Mouse (Mus musculus) left cerebral cortex, postnatal 14 days (tissue): ENCODE measurements around the gene Xrcc2. TPM values are rescaled to one million over a fixed set of nuclear protein-coding genes. Genes with fewer than 3 reads are reported as not detected.
"Not testable (repeated sequence)": the region's sequence is repeated elsewhere in the genome, so short reads cannot be mapped to it uniquely, and the experiment has no call there.

Experiments used
- DNase-seq, 2 experiments: peaks; one replicate each; pipeline ENCODE4 v3.0.0; 2021 to 2022; ENCODE audit warnings: low spot score in 2 of 2, mixed read lengths in 1 of 2
- intact Hi-C: fragments of 180-260 bp; cut with DNase I; formaldehyde crosslinking; loops from one replicate; pipeline ENCODE4 v1.15.1; 2025
- long read RNA-seq, 2 experiments: library from polyadenylated mRNA; stranded (forward); transcript quantifications; one replicate each; pipeline ENCODE4 v2.0.0; 2021
- total RNA-seq, 2 experiments: library from RNA; stranded (reverse); gene quantifications; 2 replicates each; pipeline ENCODE4 v1.2.3; 2021

Xrcc2 gene
- 1 to 10 TPM; 4.6 to 5.6 TPM for total RNA-seq
- long read RNA-seq, experiment 1, transcript Xrcc2-201 (3 exons, 3,247 nt), result major isoform, 5 of 7 reads
- long read RNA-seq, experiment 1, partial matches to known transcripts, result 0 of 7 reads
- long read RNA-seq, experiment 1, other reads (novel, unspliced or antisense), result 2 of 7 reads
- long read RNA-seq, experiment 2, transcript Xrcc2-201 (3 exons, 3,247 nt), result major isoform, 9 of 11 reads
- long read RNA-seq, experiment 2, partial matches to known transcripts, result 0 of 11 reads
- long read RNA-seq, experiment 2, other reads (novel, unspliced or antisense), result 2 of 11 reads

- DNase-seq, result peak; percentile 98 to 99
- intact Hi-C loops, result no loop called here
Measured at GRCm38 (mm10) chr5:25705567-25706349, at the start of gene Xrcc2. Xrcc2 (minus strand) TSS chr5:25705825.

- intact Hi-C loops, result no loop called here
- peak in 1 of 2 experiments; percentile 66 for DNase-seq
Measured at GRCm38 (mm10) chr5:25754236-25754766, 48.7 kb upstream of the Xrcc2 start.

DNA sequence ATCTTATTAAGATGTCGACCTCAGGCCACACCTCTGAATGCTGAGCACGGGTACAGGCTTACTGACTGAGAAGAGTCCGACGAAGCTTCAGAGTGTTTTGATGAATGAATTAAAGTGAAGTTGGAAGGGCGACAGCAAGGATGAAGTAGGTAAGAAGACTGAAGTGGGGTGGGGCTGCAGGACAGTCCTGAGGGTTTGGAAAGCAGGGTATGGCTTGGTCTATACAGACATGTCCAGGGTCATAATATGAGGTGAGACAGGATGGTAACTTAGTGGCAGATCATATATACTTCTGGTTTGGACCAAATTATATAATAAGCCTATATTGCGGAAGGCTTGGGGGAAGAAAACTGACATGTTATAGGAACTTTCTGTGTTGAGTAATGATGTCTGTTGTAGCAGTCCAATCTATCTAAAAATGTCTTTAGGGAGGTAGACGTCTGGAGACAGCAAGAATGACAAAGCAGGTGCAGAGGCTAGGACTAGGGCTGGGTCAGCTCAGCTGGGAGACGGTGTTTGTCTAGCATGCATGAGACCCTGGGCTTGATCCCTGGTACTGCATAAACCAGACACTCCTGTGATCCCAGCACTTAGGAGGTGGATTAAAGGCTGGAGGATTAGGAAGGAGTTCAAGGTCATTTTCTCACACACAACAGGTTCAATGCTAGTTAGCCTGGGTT lies 48.1 kb upstream of the Xrcc2 start:
- intact Hi-C loops, result no loop called here
- no peak for DNase-seq

DNA sequence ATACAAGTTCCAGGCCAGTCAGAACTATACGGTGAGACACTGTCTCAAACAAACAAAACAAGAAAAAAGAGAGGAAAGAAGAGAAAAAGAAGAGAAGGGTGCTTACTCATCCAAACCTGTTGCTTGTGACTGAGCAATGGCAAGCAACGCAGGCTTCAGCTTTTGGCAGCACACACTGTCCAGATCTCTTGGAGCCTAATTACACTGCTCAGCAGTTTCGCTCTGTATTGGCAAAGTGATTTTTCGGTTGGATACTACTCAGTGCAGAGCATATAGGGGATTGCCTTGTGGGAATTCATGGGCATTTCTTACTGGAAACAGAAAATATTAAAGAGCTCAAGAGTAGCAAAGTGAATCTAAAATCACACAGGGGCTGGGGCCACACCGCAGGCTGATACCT lies 47.2 kb upstream of the Xrcc2 start:
- DNase-seq, result peak in 1 of 2 experiments; percentile 57
- intact Hi-C loops, result no loop called here

GRCm38 (mm10) chr5:25751552-25751951 lies 45.9 kb upstream of the Xrcc2 start:
- intact Hi-C loops, result no loop called here
- DNase-seq, result no peak

DNA sequence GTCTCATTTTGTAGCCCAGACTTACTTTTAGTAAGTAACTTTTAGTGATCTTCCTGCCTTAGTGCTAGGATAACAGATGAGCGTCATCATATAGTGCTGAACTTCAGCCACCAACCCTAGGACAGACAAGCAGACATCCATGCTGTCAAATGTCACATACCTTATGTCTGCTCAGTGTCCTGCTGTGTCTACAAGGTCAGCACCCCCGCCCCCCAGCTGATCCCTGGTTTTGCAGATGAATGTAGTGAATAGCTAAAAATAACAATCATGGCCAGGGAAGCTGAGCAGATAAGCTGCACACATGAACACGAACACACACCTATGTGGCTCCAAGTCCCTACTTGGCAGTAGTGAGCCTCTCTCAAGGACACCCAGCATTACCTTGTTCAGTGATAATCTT lies 43.0 kb upstream of the Xrcc2 start:
- intact Hi-C loops, result no loop called here
- no peak for DNase-seq

DNA sequence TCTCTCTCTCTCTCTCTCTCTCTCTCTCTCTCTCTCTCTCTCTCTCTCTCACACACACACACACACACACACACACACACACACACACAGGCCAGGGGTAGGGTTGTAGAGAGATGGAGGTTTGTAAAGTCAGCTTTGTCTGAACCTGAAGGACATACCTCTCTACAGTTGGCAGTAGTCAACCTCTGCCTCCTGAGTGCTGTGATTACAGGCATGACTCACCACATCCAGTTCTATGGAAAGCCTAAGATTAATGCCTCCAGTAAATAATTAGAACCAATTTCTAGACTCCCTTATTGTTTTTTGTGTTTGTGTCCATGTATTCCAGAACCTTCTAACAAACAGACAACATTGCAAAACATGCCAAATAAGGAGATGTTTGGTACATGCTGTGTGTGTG lies 42.3 kb upstream of the Xrcc2 start:
- DNase-seq, result no peak
- intact Hi-C loops, result no loop called here

DNA sequence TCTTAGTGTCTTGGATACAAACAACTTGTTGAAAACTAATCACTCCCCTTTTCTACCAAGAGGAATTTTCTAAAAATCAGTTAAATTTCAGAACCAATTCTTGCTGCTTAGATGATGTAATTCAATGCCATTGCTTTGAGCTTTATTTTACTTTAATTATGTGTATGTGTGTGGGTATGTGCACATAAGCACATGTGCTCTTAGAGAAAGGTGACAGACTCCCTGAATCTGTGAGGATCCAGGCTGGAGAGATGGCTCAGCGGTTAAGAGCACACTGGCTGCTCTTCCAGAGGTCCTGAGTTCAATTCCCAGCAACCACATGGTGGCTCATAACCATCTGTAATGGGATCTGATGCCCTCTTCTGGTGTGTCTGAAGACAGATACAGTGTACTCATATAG lies 33.3 kb upstream of the Xrcc2 start:
- DNase-seq, intact Hi-C loops: not testable (repeated sequence)

- intact Hi-C loops, result no loop called here
Measured at GRCm38 (mm10) chr5:25738448-25738847, 32.8 kb upstream of the Xrcc2 start.

DNA sequence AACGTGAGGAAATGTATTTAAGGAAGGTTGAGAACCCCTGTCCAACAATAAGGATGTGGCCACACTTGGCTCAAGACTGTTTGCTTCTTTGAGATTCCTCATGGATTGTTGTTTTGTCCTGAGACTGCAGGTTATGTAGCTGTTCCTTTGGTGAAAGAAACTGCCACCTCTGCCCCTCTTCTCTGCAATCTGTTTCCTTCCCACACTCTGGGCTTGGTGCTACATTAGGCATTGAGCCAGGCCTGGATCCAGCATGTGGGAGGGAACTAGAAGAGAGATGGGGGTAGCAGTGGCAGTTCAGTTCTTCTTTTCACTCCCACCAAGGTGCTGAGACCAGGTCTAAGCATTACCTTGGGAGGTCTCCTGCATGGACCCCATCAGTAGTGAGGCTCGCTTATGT lies 30.2 kb upstream of the Xrcc2 start:
- peak; percentile 60 to 73 for DNase-seq
- intact Hi-C loops, result loop anchor here (2.0 kb wide), 1 partner anchor 307 kb away; no protein-coding TSS in a partner anchor

More at GRCm38 (mm10) chr5:25738448-25738847, 32.8 kb upstream of the Xrcc2 start:
- DNase-seq, result no peak

DNA sequence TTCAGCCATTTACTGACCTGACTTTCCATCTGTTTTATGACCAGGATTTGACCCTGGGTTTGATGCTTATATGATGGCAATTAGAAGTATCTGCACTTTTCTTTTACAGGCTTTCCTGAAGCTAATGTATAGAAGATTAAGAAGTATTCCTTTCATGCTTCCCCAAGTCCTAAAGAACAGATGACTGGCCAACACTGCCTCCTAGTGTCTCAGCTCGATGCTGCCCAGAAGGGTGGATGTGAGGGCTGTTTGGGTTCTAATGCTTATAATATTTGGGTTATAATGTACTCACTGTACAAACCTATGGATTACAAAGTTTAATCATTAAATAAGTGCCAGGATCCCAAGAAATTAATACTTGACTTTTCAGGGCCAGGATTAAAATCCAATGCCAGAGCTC lies 28.7 kb upstream of the Xrcc2 start:
- intact Hi-C loops, result loop anchor here (2.0 kb wide), 1 partner anchor 306 kb away; no protein-coding TSS in a partner anchor
- DNase-seq, result peak; percentile 38 to 55

- DNase-seq, result no peak
- intact Hi-C loops, result no loop called here
Measured at GRCm38 (mm10) chr5:25724134-25724675, 18.6 kb upstream of the Xrcc2 start.

DNA sequence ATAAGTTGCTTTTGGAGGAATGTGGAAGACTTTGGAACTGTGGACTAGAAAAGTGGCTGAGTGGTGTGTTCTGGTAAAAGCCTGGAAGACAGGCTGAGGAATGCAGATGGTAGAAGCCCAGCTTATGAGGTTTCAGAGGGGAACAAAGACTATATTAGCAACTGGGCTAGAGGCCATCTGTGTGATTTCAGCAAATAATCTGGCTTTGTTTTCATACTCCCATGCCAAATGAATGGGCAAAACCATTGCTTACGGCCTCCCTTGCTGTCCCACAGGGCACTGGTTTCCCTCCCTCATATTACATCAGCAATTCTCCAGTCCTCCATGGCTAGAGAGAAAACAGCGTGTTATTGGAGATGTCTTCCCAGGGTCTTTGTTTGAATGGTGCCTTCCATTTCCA lies 17.4 kb upstream of the Xrcc2 start:
- DNase-seq, result no peak
- intact Hi-C loops, result no loop called here

DNA sequence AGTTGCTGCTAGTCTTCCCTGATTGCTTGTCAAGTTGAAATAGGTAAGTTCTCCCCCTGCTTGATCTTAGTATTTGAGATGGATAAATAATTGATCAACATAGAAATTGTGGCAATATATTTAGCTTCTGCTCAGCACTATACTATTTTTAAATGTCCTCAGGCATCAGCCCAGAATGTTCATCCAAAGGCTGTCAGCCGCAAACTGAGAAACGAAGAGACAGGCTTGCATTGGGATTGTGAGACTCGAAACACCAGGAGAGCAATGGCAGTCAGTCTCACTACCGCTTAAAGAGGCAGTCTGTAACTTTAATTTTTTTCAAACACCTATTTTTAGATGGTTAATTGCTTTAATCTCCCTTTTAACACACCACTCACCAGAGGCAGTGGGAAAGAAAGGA lies 13.8 kb upstream of the Xrcc2 start:
- DNase-seq, result peak in 1 of 2 experiments; percentile 49
- intact Hi-C loops, result no loop called here

DNA sequence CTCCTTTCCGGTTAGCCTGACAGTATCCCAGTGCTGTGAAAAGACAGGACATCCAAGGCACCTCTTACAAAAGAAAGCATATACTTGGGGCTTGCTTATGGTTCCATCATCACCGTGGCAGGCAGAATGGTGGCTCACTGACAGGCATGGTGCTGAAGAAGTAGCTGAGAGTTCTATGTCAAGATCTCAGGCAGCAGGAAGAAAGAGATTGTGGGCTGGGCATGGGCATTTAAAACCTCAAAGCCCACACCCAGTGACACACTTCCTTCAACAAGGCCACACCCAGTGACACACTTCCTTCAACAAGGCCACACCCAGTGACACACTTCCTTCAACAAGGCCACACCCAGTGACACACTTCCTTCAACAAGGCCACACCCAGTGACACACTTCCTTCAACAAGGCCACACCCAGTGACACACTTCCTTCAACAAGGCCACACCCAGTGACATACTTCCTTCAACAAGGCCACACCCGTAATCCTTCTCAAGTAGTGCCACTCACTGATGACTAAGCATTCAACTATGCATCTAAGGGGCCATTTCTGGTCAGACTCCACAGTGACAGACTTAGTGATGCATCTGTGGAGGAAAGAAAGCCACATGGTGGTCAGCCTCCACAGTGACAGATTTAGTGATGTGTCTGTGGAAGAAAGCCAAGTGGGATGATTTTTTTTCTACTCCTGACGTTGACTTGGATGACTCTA lies 7.5 kb upstream of the Xrcc2 start:
- intact Hi-C loops, result loop anchor here (5.0 kb wide), 1 partner anchor 101 kb away; no protein-coding TSS in a partner anchor
- DNase-seq, result not testable (repeated sequence)

DNA sequence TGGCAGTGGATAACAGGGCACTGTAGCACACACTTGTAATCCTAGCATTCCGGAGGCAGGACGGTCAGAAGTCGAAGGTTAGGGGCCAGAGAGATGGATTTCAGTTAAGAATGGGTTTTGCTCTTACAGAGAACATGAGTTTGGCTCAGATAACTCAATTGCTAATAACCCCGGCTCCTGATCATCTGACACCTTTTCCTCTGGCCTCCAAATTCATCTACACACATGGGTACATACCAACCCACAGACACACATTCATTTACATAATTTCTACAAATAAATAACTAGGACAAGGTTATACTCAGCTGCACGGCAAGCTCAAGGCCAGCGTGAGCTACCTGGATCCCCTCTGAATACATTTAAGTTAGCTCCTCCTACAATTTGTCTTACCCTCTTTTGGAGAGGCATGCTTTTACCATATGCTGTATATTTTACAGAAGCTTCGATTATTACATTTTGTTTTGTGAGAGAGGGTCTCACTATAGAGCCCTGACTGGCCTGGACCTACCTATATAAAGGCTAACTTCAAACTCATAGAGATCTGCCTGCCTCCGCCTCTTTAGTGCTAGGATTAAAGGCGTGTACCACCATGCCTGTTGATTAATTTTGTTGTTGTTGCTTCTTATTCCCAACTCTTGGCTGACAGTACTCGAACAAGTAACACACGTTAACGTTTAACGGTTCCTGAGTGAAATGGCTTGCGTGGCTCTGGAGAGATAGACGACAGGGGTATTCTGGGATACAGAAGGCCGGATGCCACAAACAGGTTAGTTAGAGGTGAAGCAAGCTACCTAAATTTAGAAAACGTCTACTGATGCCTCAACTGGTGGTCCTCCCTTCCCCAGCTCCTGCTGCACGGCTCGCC lies 691 bp downstream of the Xrcc2 start:
- DNase-seq, result no peak
- intact Hi-C loops, result no loop called here

- no peak for DNase-seq
- intact Hi-C loops, result no loop called here
Measured at GRCm38 (mm10) chr5:25697941-25698340, 7.7 kb downstream of the Xrcc2 start.

- intact Hi-C loops, result no loop called here
- no peak for DNase-seq
Measured at GRCm38 (mm10) chr5:25696256-25696655, 9.4 kb downstream of the Xrcc2 start.
